Mouse (Mus musculus) neural tube, embryonic 10.5 days (tissue): ENCODE data around the gene Mrpl1.

Source experiments
- DNase-seq: peaks from one replicate; pipeline ENCODE4 v3.0.0-alpha.2; 2017; ENCODE audit warnings: low spot score; ENCODE audit errors: extremely low spot score

Gene Mrpl1

DNA sequence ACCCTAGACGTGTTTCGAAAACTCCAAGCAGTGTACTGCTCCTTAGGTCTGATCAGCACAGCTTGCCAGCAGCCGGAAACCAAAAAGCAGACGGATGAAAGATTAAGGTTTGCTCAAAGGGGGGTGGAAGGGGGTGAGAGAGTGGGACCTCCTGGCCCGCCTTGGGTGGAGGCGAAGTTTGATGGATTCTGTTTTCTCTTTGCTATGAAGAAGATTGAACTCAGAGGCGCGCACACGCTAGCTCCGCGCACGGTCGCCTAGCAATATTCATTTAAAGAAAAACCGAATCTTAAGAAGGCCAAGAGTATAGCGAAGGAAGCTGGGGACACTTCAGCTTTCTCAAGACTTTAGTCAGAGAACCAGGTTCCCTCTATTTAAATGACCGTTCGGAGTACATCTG lies at the start of gene Mrpl1:
Gene Mrpl1 (plus strand): TSS at position 35 of the 400 bp plus-strand sequence.
- peak; percentile 52 for DNase-seq

DNA sequence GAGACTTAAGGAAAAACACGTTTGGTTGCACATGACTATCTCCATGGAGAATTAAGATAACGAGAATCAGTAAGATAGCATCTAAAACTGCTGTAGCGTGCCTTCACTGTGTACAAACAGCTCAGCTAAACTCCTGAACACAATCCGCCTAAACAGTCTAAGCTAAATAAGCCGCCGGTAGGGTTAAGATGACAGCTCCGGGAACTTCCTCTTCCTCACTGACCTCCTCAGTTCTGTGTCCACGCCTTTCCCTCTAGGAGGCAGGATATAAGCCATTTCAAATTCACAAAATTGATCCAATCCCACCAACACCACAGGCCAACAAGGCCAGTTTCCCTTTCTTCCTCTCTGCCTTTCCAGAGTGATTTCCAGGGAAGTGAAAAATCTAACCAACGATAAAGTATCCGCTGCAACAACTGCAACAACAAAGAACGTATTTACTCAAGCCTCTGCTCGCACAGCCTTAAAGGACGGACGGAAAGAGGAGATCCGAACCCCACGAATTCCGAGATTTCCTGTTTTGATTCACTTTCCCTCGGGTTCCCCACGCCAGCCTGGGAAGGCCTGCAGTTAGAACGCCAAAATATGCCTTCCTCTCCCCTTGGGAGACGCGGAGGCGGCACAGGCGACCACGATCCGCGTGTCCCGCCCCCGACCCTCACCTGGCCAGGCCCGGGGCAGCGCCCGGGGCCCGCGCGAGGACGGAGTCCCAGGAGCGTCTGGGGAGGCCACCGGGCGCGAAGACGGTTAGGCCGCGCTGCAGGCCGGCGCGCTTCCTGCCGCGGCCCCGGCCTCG lies 48.6 kb upstream of the Mrpl1 start:
- DNase-seq: peak; percentile 59

DNA sequence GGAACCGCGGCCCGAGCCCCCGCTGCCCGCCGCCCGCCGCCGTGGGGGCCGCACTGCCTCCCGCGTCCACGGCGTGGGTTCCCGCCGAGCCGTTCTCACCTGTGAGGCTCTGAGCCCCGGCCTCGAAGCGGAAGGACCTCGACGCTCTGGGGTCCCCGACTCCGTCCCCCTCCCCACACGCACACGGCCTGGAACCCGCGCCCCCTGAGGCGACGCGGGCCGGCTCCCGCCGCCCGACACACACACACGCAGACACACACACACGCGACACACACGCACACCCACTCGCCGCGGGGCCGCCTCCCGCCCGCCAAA lies 48.1 kb upstream of the Mrpl1 start:
- DNase-seq: peak; percentile 74

DNA sequence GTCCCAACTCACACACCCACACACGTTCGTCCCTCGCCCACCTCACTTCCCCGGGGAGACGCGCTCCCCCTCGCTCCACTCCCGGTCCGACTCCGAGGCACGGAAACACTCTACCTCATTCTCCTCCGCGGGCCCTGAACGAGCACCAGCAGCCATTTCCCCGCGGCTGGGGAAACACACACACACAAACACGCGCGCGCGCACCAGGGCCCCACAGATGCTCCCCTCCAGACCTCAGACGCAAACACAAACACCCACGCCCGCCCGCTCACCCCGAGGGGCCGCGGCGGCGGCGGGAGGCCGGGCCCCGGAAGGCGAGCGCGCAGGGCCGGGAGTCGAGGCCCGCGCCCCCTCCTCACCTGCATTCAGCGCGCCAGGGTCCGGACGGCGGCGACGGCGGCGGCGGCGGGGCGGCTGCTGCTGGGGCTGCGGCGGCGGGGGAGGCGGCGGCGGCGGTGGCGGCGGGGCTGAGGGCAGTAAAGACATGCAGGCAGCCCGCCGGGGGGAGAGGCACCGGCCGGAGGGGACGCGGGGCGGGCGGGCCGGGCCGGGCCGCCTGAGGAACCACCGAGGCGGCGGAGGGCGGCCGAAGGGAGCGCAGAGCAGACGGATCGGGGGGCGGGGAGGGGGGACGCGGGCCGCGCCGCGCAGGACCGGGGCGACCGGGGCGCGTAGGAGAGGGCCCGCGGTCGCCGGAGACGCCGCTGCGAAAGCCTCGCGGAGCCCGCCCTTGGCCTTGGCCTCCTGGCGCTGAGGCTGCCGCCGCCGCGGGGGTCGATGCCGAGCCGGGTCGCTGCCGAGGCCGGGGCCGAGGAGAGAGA lies 47.5 kb upstream of the Mrpl1 start:
- DNase-seq: no peak

- peak; percentile 85 for DNase-seq
These were observed 46.6 kb upstream of the Mrpl1 start for GRCm38 (mm10) chr5:96162399-96163331.

DNA sequence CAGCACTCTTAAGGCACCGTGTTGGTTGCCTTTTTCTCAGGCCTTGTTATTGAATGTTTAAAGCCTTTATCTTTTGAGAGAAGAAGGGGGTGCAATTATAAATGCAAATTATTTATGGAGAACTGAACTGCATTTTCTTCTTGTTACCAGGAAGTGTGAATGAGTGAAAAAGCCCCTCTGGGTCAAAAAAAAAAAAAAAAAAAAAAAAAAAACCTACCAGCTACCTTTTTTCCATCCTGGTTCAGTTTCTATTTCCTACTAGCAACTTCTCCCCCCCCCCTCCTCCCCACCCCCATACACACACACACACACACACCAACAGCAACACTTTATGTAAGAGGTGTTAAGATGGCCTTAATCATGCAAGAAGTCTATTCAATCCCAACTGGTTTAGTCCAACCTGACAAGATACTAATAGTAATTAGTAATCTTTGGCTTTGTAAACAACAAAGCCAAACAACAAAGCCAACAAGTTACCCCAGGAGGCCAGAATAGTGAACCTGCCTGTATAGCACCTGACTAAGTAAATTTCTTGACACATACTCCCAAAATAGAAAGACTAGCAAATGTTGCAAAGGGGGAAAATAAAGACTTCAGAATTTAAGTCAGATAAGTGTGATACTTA lies 45.8 kb upstream of the Mrpl1 start:
- no peak for DNase-seq

- DNase-seq: peak; percentile 17
These were observed 45.3 kb upstream of the Mrpl1 start, which contains the start of gene Cnot6l for GRCm38 (mm10) chr5:96164021-96164411. Gene Cnot6l, minus strand, starts transcription at chr5:96164171.

- DNase-seq: no peak
These were observed 42.5 kb upstream of the Mrpl1 start for GRCm38 (mm10) chr5:96166761-96167160.

DNA sequence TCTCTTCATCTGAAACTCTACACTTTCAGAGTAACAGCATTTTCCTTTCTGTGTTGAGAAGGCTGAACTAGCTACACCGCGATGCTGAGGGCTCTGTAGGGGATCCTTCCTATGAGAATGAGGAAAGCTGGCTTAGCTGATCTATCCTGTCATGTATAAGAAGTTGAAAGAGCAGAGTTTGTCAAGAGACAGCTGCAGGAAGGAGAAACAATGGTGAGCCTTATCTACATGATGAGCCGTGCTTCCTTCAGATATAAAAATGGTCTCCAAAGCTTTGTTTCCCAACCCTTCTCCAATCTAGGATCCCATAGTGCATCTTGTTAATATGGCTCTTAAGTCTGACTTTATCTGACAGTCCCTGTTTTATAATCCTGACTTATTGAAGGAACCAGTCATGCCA lies 38.9 kb upstream of the Mrpl1 start:
- DNase-seq: no peak

DNA sequence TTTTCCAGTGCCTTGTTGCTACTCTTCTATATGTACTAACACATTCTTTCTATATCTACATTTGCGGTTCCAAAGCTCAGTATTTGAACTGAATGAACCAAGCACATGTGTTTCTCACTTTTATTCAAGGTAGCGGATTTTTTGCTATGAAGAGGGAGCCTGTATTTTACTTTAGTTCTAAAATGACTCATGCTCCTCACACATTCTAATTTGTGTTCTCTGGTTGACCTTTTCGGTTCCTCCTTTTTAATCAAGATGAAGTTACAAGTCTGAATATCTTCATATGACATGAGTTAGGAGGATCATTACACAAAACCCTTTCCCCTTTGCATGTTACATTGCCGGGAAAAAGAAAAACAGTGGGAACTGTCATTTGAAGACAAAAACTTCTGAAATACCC lies 37.5 kb upstream of the Mrpl1 start:
- DNase-seq: no peak

DNA sequence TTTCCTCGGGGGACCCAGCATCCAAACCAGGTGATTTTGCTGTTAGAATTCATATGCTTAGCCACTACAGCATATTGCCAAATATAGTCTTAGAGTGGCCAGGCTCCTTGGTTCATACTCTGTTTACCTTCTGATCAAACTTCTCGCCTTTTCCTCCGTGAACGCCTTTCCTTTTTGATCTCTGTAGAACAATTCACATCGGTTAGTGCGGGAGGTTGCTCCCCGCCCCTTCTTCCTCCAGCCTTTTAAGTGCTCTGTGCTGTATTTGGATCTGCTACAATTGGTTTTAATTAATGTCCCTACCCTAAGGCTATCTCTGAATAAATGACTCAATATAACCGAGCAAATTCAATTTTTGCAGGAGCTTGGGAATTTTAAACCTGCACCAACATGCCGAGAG lies 33.2 kb upstream of the Mrpl1 start:
- DNase-seq: no peak

DNA sequence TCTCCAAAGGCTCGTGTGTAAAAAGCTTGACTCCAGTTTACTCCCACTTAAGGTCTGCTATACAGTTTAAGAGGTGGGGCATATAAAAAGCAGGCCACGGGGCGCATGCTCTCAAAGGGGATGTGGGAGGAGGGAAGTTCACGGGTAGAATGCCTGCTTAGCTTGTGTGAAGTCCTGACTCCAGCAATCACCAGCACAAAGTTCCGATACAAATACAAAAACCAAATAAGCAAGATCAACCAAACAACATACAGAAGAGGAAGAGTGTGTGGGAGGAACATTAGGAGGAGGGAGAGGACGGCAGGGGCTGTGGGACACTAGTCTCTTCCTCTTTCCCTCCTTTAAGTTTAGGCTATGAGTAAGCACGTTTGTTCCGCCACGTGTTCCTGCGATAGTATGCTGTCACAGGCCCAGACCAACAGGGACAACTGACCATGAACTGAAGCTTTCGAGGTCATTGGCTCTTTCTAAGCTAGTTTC lies 32.4 kb upstream of the Mrpl1 start:
- DNase-seq: no peak

GRCm38 (mm10) chr5:96183211-96183610 lies 26.1 kb upstream of the Mrpl1 start:
- DNase-seq: no peak

DNA sequence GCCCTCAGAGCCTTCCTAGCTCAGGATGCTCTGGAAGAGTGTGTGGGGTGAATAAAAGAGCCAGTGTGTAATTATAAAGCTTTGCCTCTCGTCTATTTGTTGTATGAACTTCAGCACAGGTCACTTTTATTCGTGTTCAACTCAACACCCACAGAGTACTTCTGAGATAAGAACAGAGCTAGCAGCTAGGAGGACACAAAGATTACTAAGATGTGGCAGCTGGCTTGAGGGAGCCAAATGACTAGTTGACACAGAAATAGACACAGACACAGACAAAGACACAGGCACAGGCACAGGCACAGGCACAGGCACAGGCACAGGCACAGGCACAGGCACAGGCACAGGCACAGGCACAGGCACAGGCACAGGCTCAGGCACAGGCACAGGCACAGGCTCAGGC lies 25.3 kb upstream of the Mrpl1 start:
- no peak for DNase-seq

DNA sequence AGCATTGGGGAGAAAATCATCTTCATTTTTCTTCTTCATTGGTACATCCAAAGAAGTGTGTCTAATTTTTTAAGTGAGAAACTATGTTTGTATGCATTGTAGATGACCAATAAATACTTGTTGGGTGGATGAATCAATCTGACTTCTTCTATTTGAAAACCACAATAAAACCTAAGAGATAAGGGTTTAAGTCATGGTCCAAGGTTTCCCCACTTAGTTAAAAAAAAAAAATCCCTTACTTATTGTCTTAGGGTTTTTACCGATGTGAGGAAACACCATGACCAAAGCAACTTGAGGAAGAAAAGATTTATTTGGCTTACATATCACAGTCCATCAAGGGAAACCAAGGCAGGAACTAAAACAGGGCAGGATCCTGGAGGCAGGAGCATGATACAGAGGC lies 19.5 kb upstream of the Mrpl1 start:
- DNase-seq: no peak

- DNase-seq: no peak
These were observed 18.0 kb upstream of the Mrpl1 start for GRCm38 (mm10) chr5:96191251-96191650.

DNA sequence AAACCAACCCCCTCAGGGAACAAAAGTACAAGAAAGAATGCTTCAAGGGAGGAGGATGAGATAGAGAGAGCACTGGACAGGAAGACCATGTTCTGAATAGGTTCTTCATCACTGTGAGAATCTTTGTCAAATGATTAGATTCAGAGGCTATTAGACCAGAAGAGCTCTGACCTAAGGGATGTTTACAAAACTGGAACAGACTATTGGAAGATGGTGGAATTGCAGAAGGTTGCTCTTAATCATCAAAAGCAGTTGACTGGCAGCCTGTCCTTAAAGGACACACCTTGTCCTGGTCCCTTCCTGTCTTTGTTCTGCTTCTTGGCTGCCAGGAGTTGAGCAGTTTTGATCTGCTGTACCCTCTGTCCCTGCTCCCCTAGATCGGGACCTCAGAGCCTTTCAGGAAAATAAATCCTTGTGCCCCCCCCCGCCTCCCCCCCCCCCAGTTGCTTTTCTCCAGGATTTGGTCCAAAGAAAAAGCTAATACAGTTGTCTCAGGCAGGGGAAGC lies 12.7 kb upstream of the Mrpl1 start:
- DNase-seq: no peak

DNA sequence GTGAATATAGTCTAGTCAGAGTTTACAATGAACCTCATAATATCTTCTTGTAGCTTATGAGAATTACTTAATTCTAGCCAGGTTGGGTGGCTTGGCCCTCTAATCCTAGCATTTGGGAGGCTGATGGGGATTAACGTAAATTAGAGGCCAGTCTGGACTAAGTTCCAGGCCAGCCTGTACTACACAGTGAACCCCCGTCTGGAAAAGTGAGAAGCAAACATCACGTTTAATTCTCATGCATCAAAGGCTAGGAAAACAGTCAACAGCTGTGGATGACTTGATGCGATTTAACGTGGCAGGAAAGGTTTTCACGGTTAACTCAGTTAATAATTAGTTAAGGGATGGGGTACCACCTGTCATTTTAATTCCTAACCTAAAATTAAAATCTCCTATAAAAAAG lies 11.0 kb upstream of the Mrpl1 start:
- no peak for DNase-seq

GRCm38 (mm10) chr5:96200269-96200668 lies 9.0 kb upstream of the Mrpl1 start:
- DNase-seq: no peak

- no peak for DNase-seq
These were observed 7.7 kb upstream of the Mrpl1 start for GRCm38 (mm10) chr5:96201462-96202154.
